Mouse (Mus musculus): Measurements from ENCODE around the gene Rasal2.

The Rasal2 gene

GRCm38 (mm10) chr1:157439973-157440641, 27.7 kb upstream of the Rasal2 start:
- DNase-seq (ENCODE audit: low read depth, low spot score), result no peak

GRCm38 (mm10) chr1:157439101-157439500, 26.7 kb upstream of the Rasal2 start:
- no peak for DNase-seq (ENCODE audit: low read depth, low spot score)

- DNase-seq (ENCODE audit: low read depth, low spot score), result no peak
These were observed 25.9 kb upstream of the Rasal2 start for GRCm38 (mm10) chr1:157438290-157438689.

- no peak for DNase-seq (ENCODE audit: low read depth, low spot score)
These were observed 23.5 kb upstream of the Rasal2 start for GRCm38 (mm10) chr1:157435926-157436325.

- no peak for DNase-seq (ENCODE audit: low read depth, low spot score)
These were observed 22.0 kb upstream of the Rasal2 start for GRCm38 (mm10) chr1:157434404-157434803.

GRCm38 (mm10) chr1:157433316-157433715, 20.9 kb upstream of the Rasal2 start:
- DNase-seq (ENCODE audit: low read depth, low spot score), result no peak

- no peak for DNase-seq (ENCODE audit: low read depth, low spot score)
These were observed 16.0 kb upstream of the Rasal2 start for GRCm38 (mm10) chr1:157428366-157428765.

- no peak for DNase-seq (ENCODE audit: low read depth, low spot score)
These were observed 15.2 kb upstream of the Rasal2 start for GRCm38 (mm10) chr1:157427604-157428003.

- no peak for DNase-seq (ENCODE audit: low read depth, low spot score)
These were observed 14.5 kb upstream of the Rasal2 start for GRCm38 (mm10) chr1:157426933-157427332.

GRCm38 (mm10) chr1:157425741-157426427, 13.5 kb upstream of the Rasal2 start:
- DNase-seq (ENCODE audit: low read depth, low spot score), result no peak

- DNase-seq (ENCODE audit: low read depth, low spot score), result no peak
These were observed 5.5 kb upstream of the Rasal2 start for GRCm38 (mm10) chr1:157417861-157418260.

- no peak for DNase-seq (ENCODE audit: low read depth, low spot score)
These were observed 5.0 kb upstream of the Rasal2 start for GRCm38 (mm10) chr1:157417414-157417813.

GRCm38 (mm10) chr1:157416628-157417027, 4.2 kb upstream of the Rasal2 start:
- no peak for DNase-seq (ENCODE audit: low read depth, low spot score)

GRCm38 (mm10) chr1:157415771-157416170, 3.4 kb upstream of the Rasal2 start:
- no peak for DNase-seq (ENCODE audit: low read depth, low spot score)

GRCm38 (mm10) chr1:157411711-157412380, 549 bp downstream of the Rasal2 start:
- peak; percentile 14 for DNase-seq (ENCODE audit: low read depth, low spot score)

- no peak for DNase-seq (ENCODE audit: low read depth, low spot score)
These were observed 1.1 kb downstream of the Rasal2 start for GRCm38 (mm10) chr1:157411341-157411710.

- no peak for DNase-seq (ENCODE audit: low read depth, low spot score)
These were observed 1.5 kb downstream of the Rasal2 start for GRCm38 (mm10) chr1:157410937-157411336.

- no peak for DNase-seq (ENCODE audit: low read depth, low spot score)
These were observed 2.7 kb downstream of the Rasal2 start for GRCm38 (mm10) chr1:157409648-157410047.

GRCm38 (mm10) chr1:157388027-157388426, 24.4 kb downstream of the Rasal2 start:
- DNase-seq (ENCODE audit: low read depth, low spot score), result no peak

GRCm38 (mm10) chr1:157380694-157381093, 31.7 kb downstream of the Rasal2 start:
- peak; percentile 13 for DNase-seq (ENCODE audit: low read depth, low spot score)

GRCm38 (mm10) chr1:157370397-157370796, 42.0 kb downstream of the Rasal2 start:
- DNase-seq (ENCODE audit: low read depth, low spot score), result no peak

- no peak for DNase-seq (ENCODE audit: low read depth, low spot score)
These were observed 44.1 kb downstream of the Rasal2 start for GRCm38 (mm10) chr1:157368316-157368715.

- no peak for DNase-seq (ENCODE audit: low read depth, low spot score)
These were observed 65.7 kb downstream of the Rasal2 start for GRCm38 (mm10) chr1:157346661-157347060.

Measured in forelimb bud, embryonic 11.5 days (tissue).